Mouse (Mus musculus) cerebellum, adult 11 months (tissue): Measurements from ENCODE around the gene Calcb.

Experiments used
- DNase-seq: peaks from one replicate; pipeline ENCODE4 v3.0.0; 2022

Gene Calcb

GRCm38 (mm10) chr7:114754196-114754595 is 35.8 kb downstream of the Calcb start:
- DNase-seq: no peak

GRCm38 (mm10) chr7:114754626-114755025 is 36.2 kb downstream of the Calcb start:
- no peak for DNase-seq

- no peak for DNase-seq
Observed at GRCm38 (mm10) chr7:114762660-114763059, 44.2 kb downstream of the Calcb start.

GRCm38 (mm10) chr7:114765273-114765672 is 46.8 kb downstream of the Calcb start:
- DNase-seq: no peak

GRCm38 (mm10) chr7:114766523-114766922 is 48.1 kb downstream of the Calcb start:
- no peak for DNase-seq

- DNase-seq: no peak
Observed at GRCm38 (mm10) chr7:114768516-114768915, 50.1 kb downstream of the Calcb start.

GRCm38 (mm10) chr7:114769041-114769440 is 50.6 kb downstream of the Calcb start:
- no peak for DNase-seq

GRCm38 (mm10) chr7:114770586-114770985 is 52.1 kb downstream of the Calcb start:
- DNase-seq: no peak

- no peak for DNase-seq
Observed at GRCm38 (mm10) chr7:114771801-114772200, 53.4 kb downstream of the Calcb start.
